Mouse (Mus musculus): Measurements from ENCODE around the gene Clec16a.

Gene Clec16a

GRCm38 (mm10) chr16:10770531-10771325, 225.6 kb downstream of the Clec16a start:
- DNase-seq: no peak

DNA sequence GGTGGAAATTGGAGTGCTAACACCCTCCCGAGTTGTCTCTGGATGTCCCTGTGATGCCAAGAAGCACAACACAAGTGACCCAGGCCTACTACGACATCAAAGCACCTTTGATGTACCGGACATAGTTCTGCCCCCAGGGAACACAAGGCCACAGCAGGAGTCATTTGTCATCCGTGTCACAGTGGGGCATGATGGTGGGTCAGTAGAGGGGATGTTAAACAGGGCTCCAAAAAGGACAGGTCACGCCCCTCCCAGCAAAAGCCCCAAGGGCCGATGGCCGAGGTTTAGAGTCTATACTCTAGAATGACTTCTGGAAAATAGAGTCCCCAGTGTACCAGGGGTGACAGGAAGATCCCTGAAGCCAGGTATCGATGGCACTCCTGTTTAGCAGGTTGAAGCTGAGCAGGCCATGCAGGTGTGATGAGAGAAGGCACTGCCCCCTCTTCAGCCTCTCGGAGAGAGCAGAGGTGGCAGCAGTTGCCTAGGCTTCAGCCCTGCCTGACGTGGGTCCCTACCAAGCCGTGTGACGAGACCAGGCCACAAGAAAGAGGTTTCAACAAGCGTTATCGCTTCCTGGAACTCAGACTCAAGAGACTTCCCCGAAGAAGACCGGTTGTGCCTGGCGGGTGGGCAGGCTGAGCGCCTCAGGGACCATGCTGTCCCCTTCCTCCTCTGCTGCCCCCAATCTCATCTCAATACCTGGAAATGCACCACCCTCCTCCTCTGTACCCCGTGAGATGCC, 226.8 kb downstream of the Clec16a start:
- no peak for DNase-seq

- no peak for DNase-seq
These were observed 228.4 kb downstream of the Clec16a start for GRCm38 (mm10) chr16:10773543-10773942.

- DNase-seq: peak; percentile 39 to 44
These were observed 229.6 kb downstream of the Clec16a start for GRCm38 (mm10) chr16:10774726-10775125.

DNA sequence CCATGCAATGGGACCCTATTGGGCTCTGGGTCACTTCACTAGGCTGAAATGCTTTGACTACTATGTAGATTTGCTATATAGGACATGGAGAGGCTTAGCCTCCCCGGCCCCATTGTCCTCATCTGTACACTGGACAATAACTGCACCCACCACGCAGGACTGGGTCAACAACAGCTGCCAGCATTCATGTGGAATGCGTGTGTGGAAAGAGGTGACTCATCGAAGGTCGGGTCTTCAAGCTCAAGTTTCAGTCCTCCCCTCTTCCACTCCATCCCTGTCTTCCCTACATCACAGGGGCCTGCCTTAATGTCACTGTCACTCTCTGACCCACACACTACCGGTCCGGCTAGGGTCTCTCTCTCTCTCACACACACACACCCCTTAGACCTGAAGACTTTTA, 231.2 kb downstream of the Clec16a start:
- no peak for DNase-seq

DNA sequence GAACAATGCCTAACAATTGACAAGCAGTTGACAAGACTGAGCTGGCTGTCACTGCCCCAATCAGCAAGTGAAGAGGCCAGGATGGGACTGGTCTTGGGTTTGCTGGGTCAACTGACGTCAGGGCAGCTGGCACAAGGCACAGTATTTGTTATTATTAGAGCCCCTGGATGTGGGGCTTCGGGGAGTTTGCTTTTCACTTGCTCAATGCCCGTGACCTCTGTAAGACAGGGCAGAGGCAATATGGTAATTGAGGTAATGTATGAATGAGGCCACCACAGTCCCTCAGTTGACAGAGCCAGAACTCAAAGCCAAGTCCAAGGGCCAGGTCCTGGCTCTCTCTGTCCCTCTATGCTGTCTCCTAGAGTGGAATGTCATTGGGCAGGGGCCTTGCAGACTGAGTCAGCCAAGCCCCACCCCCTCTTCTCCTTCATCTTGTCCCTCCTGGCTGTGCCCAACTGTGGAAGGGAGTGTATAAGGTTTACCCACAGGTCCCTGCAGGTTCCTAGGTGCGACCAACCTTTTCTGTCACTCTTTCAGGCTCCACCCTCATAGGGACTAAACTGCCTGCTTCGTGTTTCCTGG, 232.5 kb downstream of the Clec16a start:
- no peak for DNase-seq

GRCm38 (mm10) chr16:10780631-10781120, 235.5 kb downstream of the Clec16a start:
- DNase-seq: no peak

DNA sequence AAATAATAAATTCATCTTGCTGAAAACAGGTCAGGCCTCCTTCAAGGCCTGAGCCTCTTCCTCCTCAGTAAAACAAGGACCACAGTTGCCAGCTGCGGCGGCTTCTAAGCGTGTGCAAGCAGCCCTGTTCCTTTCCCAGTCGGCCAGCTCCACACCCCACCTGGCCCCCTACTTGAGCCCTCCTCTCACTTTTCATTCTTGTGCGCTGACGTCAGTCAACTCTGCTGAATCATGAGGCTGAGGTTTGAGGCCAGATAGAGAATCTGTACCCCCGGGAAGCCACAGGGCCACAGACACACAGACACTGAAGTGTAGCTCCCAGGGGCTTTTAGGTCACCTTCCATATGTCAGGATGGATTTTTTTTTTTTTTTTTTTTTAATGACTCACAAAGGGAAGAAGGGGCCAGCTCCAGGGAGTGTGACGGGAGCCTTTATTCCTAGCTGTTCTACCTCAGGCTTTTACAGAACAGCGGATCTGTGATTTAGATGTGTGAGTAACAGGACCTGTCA, 236.8 kb downstream of the Clec16a start:
- no peak for DNase-seq

DNA sequence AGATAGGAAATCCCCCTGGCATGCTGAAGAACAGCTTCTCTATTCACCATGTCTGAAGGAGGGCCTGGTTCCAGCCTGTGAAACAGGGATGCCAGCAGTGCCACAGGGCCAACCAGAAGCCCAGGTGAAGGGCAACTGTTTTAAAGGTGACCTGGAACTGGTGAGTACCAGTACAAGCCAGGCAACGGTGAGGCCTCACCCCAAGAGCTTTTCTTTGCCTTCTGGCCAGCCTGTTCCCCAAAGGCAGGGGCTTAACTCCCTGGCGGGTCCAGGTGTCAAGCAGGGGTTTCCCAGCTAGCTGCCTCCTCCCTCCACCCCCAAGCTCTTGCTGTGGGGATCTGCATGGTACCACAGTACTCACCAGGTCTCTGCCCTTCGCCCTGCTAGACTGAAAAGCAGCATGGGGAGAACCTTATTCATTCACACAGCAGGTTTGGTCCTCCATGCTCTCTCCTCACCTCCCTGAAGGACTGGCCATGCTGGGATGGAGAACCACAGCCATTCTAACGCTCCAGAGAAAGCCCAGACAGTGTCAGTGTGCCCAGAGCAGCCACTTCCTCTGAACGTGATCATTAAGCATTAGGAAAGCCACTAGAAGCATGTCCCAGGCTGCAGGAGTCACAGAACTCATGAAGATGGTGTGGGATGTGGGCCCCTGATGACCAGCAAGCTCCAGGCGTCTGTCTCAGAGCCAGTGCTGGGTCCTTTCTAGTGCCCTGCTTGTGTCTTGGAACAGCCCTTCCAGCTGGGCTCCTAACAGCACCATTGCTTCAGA, 237.4 kb downstream of the Clec16a start:
- DNase-seq: no peak

- no peak for DNase-seq
These were observed 238.0 kb downstream of the Clec16a start for GRCm38 (mm10) chr16:10783152-10783434.

GRCm38 (mm10) chr16:10783451-10783850, 238.3 kb downstream of the Clec16a start:
- no peak for DNase-seq

DNA sequence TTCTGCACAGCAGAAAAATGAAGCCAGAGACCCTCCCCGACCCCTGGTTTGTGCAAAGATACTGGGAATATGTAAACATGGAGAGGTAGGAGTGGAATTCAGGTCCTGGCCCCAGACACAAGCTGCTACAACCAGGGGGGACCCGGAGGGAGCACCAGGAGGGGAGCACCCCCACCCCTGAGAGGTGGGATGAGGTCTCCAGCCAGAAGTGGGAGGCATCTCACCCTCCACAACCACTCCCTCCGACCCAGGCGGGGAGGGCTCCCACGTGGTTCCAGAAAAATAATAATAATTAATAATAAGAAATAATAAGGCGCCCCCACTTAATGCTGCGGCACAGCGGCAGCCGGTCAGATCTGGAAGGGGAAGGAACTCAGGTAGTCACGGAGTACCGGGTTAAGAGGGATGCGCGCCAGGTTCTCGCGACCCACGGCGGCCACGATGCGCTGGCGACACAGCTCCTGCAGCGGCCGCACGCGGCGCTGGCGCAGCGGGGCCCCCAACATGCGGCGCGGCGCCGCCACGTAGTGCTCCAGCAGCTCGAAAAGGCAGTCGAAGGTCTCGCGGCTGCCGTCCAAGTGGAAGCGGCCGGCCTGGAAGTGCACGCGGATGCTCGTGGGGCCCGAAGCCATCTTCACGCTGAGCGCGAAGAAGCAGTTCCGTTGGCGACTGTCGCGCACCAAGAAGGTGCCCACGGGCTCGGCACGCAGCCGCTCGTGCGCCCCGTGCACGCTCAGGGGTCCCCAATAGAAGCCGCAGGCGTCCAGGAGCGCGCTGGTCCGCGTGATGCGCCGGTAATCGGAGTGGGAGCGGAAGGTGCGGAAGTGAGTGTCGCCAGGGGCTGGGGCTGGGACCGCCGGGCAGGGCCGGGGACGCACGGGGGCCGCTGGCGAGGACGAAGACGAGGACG, 239.0 kb downstream of the Clec16a start:
- peak; percentile 68 to 70 for DNase-seq

GRCm38 (mm10) chr16:10784793-10785370, 239.7 kb downstream of the Clec16a start:
- peak; percentile 96 to 98 for DNase-seq

DNA sequence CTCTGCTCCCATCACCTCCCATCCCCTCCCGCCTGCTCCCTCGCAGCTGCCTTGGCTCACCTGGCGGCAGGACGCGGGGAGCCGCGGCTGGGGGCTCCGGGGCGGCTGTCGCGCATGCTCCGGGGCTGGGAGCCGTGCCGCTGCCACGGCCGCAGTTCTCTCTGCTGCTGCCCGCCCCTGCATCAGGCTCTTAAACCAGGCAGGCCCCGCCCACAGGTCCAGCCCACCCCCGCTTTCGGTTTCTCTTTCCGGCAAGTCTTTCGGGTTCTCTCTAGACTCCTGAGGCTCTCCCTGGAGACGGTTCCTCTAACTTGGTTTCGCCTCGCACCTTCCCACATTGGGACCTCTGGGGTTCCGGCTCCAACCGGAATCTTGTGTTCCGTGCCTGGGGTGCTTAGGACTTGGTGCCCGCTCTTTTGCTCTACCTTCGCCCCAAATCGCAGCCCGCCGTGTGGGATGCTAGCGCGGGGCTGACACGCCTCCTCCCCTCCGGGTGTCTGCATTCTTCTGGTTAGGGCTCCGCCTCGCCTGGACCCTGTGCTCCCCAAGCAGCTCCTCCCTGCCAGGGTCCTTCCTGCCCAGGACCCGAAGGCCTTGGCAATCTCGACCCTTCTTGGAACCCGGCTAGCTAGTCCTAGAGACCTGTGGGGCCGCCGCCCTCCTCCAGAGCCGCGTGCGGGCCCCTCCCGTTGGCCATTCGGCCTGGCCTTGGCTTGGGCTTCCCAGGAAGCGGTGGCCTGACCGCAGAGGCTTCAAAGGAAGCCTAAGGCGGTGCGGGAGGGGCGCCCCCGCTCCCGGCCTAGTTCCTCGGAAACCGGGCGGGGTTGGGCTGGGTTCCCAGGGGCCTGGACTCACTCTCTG, 240.5 kb downstream of the Clec16a start, which contains the start of gene Socs1:
Gene Socs1 (minus strand): TSS at position 166 of the 861 bp plus-strand sequence.
- DNase-seq: peak; percentile 84 to 90

DNA sequence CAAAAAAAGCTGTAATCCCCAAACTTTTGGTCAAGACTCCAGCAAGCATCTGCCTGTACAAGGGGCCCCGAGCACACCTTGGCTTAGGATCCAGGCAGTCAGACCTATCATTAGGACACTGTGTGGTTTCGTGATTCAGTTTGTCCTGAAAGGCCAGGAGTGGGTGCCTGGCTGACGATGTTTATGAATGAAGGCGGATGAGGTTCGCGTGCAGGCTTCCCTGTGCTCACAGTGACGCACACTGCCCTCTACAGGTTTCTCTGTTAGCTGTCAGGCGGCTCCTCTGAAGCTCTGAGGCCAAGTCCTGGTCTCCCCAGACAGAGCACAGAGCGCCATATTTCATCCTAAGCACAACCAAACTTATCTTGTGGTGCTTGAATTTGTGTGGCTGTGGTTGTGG, 241.1 kb downstream of the Clec16a start:
- peak; percentile 92 to 93 for DNase-seq

DNA sequence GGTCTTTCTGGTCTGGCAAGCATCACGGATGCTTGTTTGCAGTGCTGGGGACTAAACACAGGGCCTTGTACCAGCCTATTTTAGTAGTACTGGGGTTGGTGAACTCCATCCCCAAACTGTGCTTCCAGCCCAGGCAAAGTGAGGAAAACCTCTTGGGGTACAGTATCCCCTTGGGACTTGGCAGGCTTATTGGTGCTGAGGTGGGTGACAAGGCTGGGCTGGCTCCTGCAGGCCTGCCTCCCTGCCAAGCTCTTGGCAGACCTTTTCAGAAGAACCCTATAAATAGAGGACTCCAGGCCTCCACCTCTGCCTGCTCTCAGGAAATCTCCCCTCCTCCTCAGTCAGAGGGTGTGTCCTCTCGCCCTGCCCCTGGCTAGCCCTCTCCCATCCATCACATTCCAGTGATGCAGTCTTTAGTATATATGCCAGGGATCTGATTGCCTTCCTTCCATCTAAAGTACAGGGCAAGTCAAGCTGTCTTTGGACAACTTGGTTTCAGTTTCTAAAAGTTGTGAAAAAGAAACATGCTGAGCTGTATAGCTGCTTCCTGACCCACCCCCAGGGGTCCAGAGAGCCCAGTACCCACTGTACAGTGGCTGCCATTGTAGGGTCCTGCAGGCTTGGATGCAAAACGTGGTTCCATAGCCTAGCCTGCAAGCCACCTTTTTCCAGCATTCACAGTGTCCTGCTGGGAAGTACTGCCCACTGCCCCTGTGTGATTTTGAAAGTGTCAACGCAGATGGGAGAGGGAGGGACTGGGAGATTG, 241.8 kb downstream of the Clec16a start:
- DNase-seq: peak in 1 of 2 experiments; percentile 26

DNA sequence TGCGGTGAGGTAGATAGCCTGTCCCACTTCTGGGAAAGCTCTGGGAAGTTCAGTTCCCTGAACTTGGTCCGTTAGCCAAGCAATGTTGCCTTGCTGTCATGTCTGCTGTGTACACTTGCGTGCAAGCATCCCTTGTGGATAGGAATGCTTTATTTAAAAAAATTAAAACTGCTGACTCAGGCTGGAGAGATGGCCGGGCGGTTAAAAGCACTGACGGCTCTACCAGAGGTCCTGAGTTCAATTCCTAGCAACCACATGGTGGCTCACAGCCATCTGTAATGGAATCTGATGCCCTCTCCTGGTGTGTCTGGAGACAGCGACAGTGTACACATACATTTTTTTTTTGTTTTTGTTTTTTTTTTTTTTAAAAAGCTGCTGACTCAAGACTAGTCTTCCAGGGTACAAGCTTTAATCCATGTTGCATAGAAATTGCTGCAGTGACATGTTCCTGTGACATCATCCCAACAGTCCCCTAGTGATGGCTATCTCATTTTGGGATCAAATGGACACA, 242.5 kb downstream of the Clec16a start:
- DNase-seq: no peak

DNA sequence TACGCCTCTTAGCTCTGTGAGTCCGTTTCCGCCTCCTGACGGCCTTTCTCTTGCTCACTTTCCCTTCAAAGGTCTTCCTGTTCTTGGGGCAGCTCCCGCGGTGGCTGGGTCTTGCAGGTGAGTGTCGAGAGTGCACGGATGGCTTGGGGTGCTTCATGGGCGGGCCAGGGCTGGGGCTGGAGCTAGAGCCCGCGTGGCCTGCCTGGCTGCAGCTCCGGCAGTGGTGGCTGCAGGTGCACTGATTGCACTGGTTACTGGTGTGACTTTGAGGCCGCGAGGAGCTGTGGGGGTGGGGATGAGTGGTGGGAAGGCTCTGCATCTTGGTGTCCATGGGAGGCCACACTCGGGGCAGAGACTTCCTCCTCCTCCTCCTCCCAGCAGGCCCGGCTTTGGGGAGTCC, 243.1 kb downstream of the Clec16a start, which contains the start of gene Tnp2:
Gene Tnp2 (minus strand): TSS at position 390 of the 400 bp plus-strand sequence.
- DNase-seq: no peak

DNA sequence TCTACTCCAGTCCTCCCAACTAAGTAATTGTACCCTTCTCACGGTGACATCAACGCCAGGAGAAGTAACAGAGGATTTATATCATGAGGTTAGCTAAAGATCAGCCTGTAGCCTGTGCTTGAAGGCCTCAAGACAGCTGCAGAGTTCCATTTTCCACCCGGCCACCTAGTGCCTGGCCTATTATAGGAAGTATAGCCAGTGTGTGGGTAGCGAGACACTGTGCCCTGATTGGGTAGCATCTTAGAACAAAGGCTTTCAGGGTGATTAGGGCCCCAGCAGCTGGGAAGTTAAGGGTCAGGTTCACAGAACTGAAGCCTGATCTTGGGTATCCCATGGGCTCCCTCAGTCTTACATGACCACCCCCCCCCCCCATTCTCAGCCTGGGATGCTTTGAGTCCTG, 243.7 kb downstream of the Clec16a start:
- no peak for DNase-seq

Data from cerebellum, postnatal 10 days (tissue).